Mouse (Mus musculus): ENCODE data around the gene Cited1.
A peak's percentile ranks its signal among the peaks of the same experiment; 100 is the strongest.

The Cited1 gene

DNA sequence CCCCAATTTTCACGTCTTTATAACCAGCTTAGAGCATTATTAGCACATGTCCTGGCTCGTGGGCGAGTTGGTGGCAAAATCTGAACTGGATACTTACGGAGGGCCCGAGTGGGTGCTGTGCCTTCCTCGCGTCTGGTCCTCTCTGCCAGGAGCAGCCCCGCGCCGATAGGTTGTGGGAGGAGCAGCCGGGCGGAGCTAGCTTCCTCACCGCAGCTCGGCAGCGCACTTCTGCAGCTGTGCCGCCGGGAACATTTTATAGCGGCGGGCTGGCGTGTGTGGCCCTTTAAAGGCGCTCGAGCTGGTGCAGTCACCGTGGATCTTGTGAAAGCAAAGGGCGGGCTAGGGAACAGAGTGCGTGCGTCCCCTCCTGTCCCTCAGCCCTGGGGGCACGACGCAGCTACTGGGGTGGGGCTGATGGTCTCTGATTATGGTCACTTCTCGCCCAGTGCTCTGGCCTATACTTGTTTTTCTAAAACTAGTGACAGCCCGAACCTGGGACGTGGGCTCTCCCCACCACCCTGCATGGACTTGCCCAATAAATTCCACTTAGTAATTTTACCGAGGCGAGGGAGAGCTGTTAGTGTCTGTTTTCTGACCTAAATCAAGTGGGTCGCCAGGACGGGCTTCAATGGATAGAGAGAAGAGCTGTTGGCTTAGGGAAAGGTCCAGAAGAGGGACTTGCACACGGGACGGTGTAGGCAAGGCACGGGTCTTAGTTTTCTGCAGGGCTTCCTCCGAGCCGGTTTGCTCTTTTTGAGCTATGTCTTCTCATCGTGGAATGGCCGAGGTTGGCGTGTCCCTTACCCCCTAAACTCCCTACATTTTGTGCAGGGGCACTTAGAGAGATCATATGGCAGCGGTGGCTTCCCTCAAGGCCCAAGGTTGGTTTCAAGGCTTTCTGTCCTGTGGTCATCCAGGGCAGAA is at the start of gene Cited1:
Gene Cited1 (minus strand): TSS at position 245 of the 924 bp plus-strand sequence.
- peak; percentile 27 for DNase-seq (ENCODE audit: low read depth)

DNA sequence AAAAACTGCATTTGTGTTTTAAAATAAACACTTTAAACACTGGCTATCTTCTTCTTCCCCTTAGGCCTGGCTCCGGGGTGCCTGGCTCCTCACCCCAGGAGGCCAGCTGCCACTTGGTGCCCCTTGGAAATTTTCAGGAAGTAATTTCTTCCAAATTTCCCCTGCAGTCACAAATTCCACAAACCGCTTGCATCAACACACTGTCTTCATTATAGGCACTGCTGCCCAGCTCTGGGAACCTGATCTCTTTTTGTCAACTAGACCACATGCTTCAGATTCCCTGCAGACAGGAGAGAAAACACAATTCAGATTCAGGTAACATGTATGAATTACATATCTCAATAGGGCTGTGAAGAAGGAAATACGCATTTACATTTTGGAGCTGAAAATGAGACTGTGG is 32.9 kb upstream of the Cited1 start:
- no peak for DNase-seq (ENCODE audit: low read depth)

GRCm38 (mm10) chrX:102262620-102263345 is 10.8 kb upstream of the Cited1 start:
- no peak for DNase-seq (ENCODE audit: low read depth)

GRCm38 (mm10) chrX:102259772-102260171 is 7.8 kb upstream of the Cited1 start:
- no peak for DNase-seq (ENCODE audit: low read depth)

DNA sequence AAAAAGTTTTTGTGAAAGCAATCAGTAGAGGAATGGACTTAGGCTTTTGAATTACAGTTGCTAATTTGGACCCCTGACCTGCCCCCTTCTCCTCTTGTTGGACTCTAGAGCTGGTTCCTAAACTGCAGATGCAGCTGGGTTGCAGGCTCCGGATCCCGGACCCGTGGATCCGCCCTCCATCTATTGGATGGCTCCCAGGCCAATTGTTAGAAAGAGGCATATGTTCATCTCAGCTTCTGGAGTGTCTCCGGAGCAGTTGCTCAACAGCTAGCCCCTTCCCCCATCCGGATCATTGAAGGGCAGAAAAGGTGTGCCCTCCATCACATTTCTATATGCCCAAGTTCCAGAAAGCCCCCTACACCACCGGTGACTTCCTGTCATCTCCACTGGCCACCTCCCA is 1.9 kb upstream of the Cited1 start:
- no peak for DNase-seq (ENCODE audit: low read depth)

DNA sequence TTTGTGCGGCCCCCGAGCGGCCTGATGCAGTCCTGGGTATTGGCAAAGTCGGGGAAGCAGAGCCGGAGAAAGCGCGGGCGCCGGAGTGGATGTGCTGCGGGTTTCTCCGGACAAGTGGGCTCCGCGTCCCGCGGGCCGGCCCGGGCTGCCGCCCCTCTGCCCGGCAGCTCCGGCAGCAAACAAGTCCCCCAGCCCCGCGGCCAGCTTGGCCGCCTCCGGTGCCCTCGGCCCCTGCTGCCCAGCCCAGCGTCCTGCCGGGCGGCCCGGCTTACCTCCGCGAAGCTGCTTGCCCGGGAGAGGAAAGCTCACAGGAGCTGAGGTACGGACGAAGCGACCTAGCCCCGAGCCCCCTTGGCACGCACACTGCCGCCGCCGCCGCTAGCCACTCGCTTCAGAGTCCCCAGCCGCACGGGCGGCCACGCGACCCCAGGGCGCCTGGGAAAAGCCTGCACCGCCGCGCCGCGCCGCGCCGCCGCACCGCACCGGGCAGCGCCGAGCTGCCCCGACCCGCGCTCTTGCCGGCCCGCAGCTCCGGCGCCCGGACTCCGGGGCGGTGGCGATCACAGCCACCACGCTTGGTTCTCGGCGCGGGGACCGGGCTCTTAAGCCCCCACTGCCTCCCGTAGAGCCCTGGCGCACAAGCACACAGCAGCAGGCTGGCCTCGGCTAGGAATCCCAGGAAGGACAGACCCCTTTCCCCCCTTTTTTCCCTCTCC is 602 bp downstream of the Cited1 start:
- no peak for DNase-seq (ENCODE audit: low read depth)

GRCm38 (mm10) chrX:102250891-102251170 is 1.1 kb downstream of the Cited1 start:
- peak; percentile 3 for DNase-seq (ENCODE audit: low read depth)

DNA sequence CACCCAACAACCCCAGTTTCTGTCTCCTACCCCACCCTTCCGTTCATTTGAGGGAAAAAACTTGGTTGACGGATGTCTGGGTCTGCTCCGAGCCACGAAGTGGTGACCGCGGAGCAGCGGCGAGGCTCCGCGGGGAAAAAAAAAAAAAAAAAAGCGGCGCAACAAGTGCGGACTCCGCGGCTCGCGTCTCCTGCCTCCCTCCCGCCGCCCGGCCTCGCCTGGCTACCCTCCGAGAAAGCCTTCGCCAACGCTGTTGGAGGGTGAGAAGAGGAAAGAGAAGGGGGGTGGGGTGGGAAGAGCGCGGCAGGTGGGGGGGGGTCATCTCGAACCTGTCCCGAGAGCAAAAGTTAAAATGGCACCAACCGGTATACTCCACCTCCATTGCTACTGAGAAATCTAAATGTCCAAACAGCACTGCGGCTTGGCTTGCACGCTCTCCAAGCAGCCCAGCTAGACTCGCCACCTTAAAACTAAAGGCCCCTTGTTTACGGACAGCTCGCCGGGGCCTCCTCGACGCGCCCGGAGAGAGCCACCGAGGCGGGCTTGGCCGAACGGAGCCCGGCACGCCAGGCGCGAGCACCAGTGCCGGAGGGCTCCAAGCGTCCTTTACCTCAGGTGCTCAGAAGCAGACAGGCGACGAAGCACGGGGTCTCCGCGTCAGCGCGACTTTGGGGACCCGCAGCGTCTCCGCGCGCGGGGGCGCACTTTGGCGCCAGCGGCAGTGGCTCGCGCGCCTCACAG is 1.7 kb downstream of the Cited1 start:
- DNase-seq (ENCODE audit: low read depth): peak; percentile 2

GRCm38 (mm10) chrX:102244334-102244733 is 7.6 kb downstream of the Cited1 start:
- DNase-seq (ENCODE audit: low read depth): no peak

- peak; percentile 68 for DNase-seq (ENCODE audit: low read depth)
Observed at GRCm38 (mm10) chrX:102219126-102219525, 32.9 kb downstream of the Cited1 start.

DNA sequence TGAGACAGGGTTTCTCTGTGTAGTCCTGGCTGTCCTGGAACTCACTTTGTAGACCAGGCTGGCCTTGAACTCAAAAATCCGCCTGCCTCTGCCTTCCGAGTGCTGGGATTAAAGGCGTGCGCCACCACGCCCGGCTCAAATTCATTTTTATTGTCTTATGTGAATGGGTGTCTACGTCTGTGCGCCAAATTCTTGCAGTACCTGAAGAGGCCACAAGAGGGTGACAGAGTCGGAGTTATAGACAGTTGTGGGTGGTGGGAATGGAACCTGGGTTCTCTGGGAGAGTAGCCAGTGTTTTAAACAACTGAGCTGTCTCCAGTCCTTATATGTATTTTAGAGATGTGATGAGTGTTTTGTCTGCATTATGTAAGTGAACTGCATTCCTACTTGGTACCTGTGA is 36.6 kb downstream of the Cited1 start:
- peak; percentile 67 for DNase-seq (ENCODE audit: low read depth)
